ENCODE assay signal across 9 mouse cellular contexts in genomic region chr11:50161578-50162304, GRCm38 (mm10). TPM values are rescaled to one million over a fixed set of nuclear protein-coding genes. Genes with fewer than 3 reads are reported as not detected.
DNase-seq lines count a peak whose midpoint lies in the region; ATAC-seq and TF ChIP-seq lines count a peak whose summit lies in the region.
"Had no signal": no experiment of that assay in that cellular context is flagged by ENCODE, and none has a peak within 500 bp of the region (broad histone marks: within the 10 kb centered on the region; RNA-seq: fewer than 3 reads in every experiment).

No protein-coding gene starts in this region.

- intact Hi-C loops in left cerebral cortex, adult 2 months (cut with DNase I), result loop anchor here (5.0 kb wide), 1 partner anchor 201 kb away; no protein-coding TSS in a partner anchor

- H3K4me1 ChIP-seq in bone marrow, adult 2 months (ENCODE audit: control insufficient read depth, insufficient read depth, low read length), result peaks cover 8% of the 10 kb centered on the region
- H3K4me1 ChIP-seq in embryonic fibroblast, embryonic 13.5 days (ENCODE audit: control insufficient read depth, insufficient read depth, low read length), result no peaks in the 10 kb centered on the region
- no peaks in the 10 kb centered on the region for H3K4me1 ChIP-seq in hindbrain, embryonic 11.5 days (replicated peaks; ENCODE audit: control insufficient read depth, insufficient read depth, low read length)
- H3K4me1 ChIP-seq in limb, embryonic 11.5 days (ENCODE audit: control insufficient read depth, insufficient read depth, low read length), result no peaks in the 10 kb centered on the region
- H3K4me1 ChIP-seq in midbrain, embryonic 13.5 days (replicated peaks), result no peaks in the 10 kb centered on the region
- H3K4me1 ChIP-seq: embryonic facial prominence, embryonic 12.5 days had no signal

- H3K4me3 ChIP-seq in left cerebral cortex, adult 2 months, result no peak overlapping the region
- H3K4me3 ChIP-seq in bone marrow, adult 2 months (replicated peaks; ENCODE audit: control insufficient read depth, low read depth, low read length), result no peak overlapping the region
- H3K4me3 ChIP-seq in embryonic fibroblast, embryonic 13.5 days (ENCODE audit: insufficient read depth, low read length), result no peak overlapping the region
- no peak overlapping the region for H3K4me3 ChIP-seq in hindbrain, embryonic 11.5 days (ENCODE audit: low read depth, low read length)
- no peak overlapping the region for H3K4me3 ChIP-seq in limb, embryonic 11.5 days (ENCODE audit: low read depth, low read length)
- H3K4me3 ChIP-seq in midbrain, embryonic 13.5 days (replicated peaks), result no peak overlapping the region
- H3K4me3 ChIP-seq: embryonic facial prominence, embryonic 12.5 days had no signal

- TF ChIP-seq CTCF in left cerebral cortex, adult 2 months (IDR thresholded peaks at IDR 0.05), result peak; percentile 80
- TF ChIP-seq CTCF in bone marrow, adult 2 months (IDR thresholded peaks at IDR 0.05; ENCODE audit: control insufficient read depth, insufficient read depth, low read length), result peak; percentile 98
- peak; percentile 90; the same call in 1 of the 2 replicates for TF ChIP-seq CTCF in embryonic fibroblast, embryonic 13.5 days (IDR thresholded peaks at IDR 0.05; ENCODE audit: borderline replicate concordance, insufficient read depth, low read length)

- H3K9me3 ChIP-seq in hindbrain, embryonic 11.5 days (ENCODE audit: control insufficient read depth, low read length), result no peaks in the 10 kb centered on the region
- H3K9me3 ChIP-seq in limb, embryonic 11.5 days (ENCODE audit: control insufficient read depth, low read length), result no peaks in the 10 kb centered on the region
- no peaks in the 10 kb centered on the region for H3K9me3 ChIP-seq in midbrain, embryonic 13.5 days
- H3K9me3 ChIP-seq: embryonic facial prominence, embryonic 12.5 days had no signal

- 62% methylated on average over 10 of the region's 10 CpGs for WGBS in bone marrow, adult 2 months
- WGBS in hindbrain, embryonic 11.5 days, result 60% methylated on average over 10 of the region's 10 CpGs
- 70% methylated on average over 10 of the region's 10 CpGs for WGBS in limb, embryonic 11.5 days
- 68% methylated on average over 10 of the region's 10 CpGs for WGBS in midbrain, embryonic 13.5 days

- ATAC-seq in hindbrain, embryonic 11.5 days (ENCODE audit: low FRiP score), result no peak
- no peak for ATAC-seq in limb, embryonic 11.5 days (ENCODE audit: insufficient number of reproducible peaks, low FRiP score, low TSS enrichment, low read depth)
- ATAC-seq in midbrain, embryonic 13.5 days, result peak; percentile 44

- H3K36me3 ChIP-seq in hindbrain, embryonic 11.5 days (ENCODE audit: control insufficient read depth, insufficient read depth, low read length), result peaks cover 7% of the 10 kb centered on the region; the same call in 1 of the 2 replicates
- H3K36me3 ChIP-seq in limb, embryonic 11.5 days (ENCODE audit: control insufficient read depth, insufficient read depth, low read length), result peaks cover 8% of the 10 kb centered on the region
- H3K36me3 ChIP-seq in midbrain, embryonic 13.5 days, result peaks cover 91% of the 10 kb centered on the region

- DNase-seq in left cerebral cortex, adult 2 months (ENCODE audit: extremely low spot score in 1 of 2, low spot score in 2 of 2), result peak in 1 of 2 experiments; percentile 42
- no peak for DNase-seq in left cerebral cortex, adult 11 months (ENCODE audit: low spot score)
- peak; percentile 81 for DNase-seq in hindbrain, embryonic 11.5 days (ENCODE audit: low spot score)
- DNase-seq in limb, embryonic 11.5 days (ENCODE audit: low spot score), result peak; percentile 74
- DNase-seq in spleen, postnatal 10 days (ENCODE audit: low spot score in 2 of 2), result peak; percentile 64 to 84

- no peak overlapping the region for H3K4me2 ChIP-seq in hindbrain, embryonic 11.5 days (replicated peaks; ENCODE audit: low read depth, low read length)
- no peak overlapping the region for H3K4me2 ChIP-seq in limb, embryonic 11.5 days (ENCODE audit: low read depth, severe bottlenecking)
- H3K4me2 ChIP-seq in midbrain, embryonic 13.5 days (replicated peaks), result no peak overlapping the region
- H3K4me2 ChIP-seq: embryonic facial prominence, embryonic 12.5 days had no signal

- H3K27me3 ChIP-seq in hindbrain, embryonic 11.5 days (ENCODE audit: control insufficient read depth, insufficient read depth, low read length), result no peaks in the 10 kb centered on the region
- H3K27me3 ChIP-seq in limb, embryonic 11.5 days (ENCODE audit: control insufficient read depth, insufficient read depth, low read length), result no peaks in the 10 kb centered on the region
- H3K27me3 ChIP-seq in midbrain, embryonic 13.5 days, result no peaks in the 10 kb centered on the region
- H3K27me3 ChIP-seq: embryonic facial prominence, embryonic 12.5 days had no signal

- no peak overlapping the region for H3K27ac ChIP-seq in left cerebral cortex, adult 2 months
- peak overlapping the region; percentile 7 for H3K27ac ChIP-seq in bone marrow, adult 2 months (ENCODE audit: control insufficient read depth, insufficient read depth, low read depth, low read length, poor library complexity)
- H3K27ac ChIP-seq in embryonic fibroblast, embryonic 13.5 days (ENCODE audit: insufficient read depth, low read length), result no peak overlapping the region
- H3K27ac ChIP-seq in hindbrain, embryonic 11.5 days (ENCODE audit: low read depth, low read length), result no peak overlapping the region
- no peak overlapping the region for H3K27ac ChIP-seq in limb, embryonic 11.5 days (replicated peaks; ENCODE audit: low read depth, low read length)
- H3K27ac ChIP-seq in midbrain, embryonic 13.5 days, result no peak overlapping the region
- H3K27ac ChIP-seq: embryonic facial prominence, embryonic 12.5 days had no signal

- no peak overlapping the region for H3K9ac ChIP-seq in hindbrain, embryonic 11.5 days (ENCODE audit: low read depth, low read length)
- no peak overlapping the region for H3K9ac ChIP-seq in limb, embryonic 11.5 days (ENCODE audit: low read length)
- H3K9ac ChIP-seq in midbrain, embryonic 13.5 days (replicated peaks), result no peak overlapping the region
- H3K9ac ChIP-seq: embryonic facial prominence, embryonic 12.5 days had no signal

- TF ChIP-seq POLR2A in bone marrow, adult 2 months (IDR thresholded peaks at IDR 0.05; ENCODE audit: borderline replicate concordance, control insufficient read depth, low read depth, low read length), result peak; percentile 33; the same call in 1 of the 2 replicates
- no peak for TF ChIP-seq POLR2A in embryonic fibroblast, embryonic 13.5 days (IDR thresholded peaks at IDR 0.05; ENCODE audit: low read depth, low read length)

RNA-seq across cellular contexts. Expression of gene Mrnip, which starts 12.5 kb away (rescaled TPM):
- 10 to 100 TPM; 13.3 to 14.2 TPM for total RNA-seq in left cerebral cortex, adult 2 months (2021)
- polyA plus RNA-seq in bone marrow, adult 2 months (2011; ENCODE audit: insufficient read depth, insufficient read length, low replicate concordance, missing spikeins), result 5.2 and 6.2 TPM in 2 replicates
- polyA plus RNA-seq in embryonic fibroblast, embryonic 13.5 days (2011; ENCODE audit: insufficient read length, low read depth, missing spikeins), result 2.9 and 3.7 TPM in 2 replicates
- 21.9 and 22.4 TPM in 2 replicates for polyA plus RNA-seq in hindbrain, embryonic 11.5 days (2014; fragmentation: Nextera tagmentation; extraction: Ambion mirVana)
- 29.8 and 30.9 TPM in 2 replicates for polyA plus RNA-seq in limb, embryonic 11.5 days (2014; fragmentation: Nextera tagmentation; extraction: Ambion mirVana)
- polyA plus RNA-seq in midbrain, embryonic 13.5 days (2015; fragmentation: Nextera tagmentation; extraction: Ambion mirVana), result 34.1 and 35.1 TPM in 2 replicates

RNA-seq across cellular contexts. Expression of gene Tbc1d9b, which starts 30.5 kb away (rescaled TPM):
- total RNA-seq in left cerebral cortex, adult 2 months (2021), result 100 to 1,000 TPM; 118 to 124 TPM
- 10.5 and 31.4 TPM in 2 replicates for polyA plus RNA-seq in bone marrow, adult 2 months (2011; ENCODE audit: insufficient read depth, insufficient read length, low replicate concordance, missing spikeins)
- polyA plus RNA-seq in embryonic fibroblast, embryonic 13.5 days (2011; ENCODE audit: insufficient read length, low read depth, missing spikeins), result 72.3 and 76.8 TPM in 2 replicates
- polyA plus RNA-seq in hindbrain, embryonic 11.5 days (2014; fragmentation: Nextera tagmentation; extraction: Ambion mirVana), result 22.0 and 29.3 TPM in 2 replicates
- 29.4 and 34.8 TPM in 2 replicates for polyA plus RNA-seq in limb, embryonic 11.5 days (2014; fragmentation: Nextera tagmentation; extraction: Ambion mirVana)
- 36.8 and 39.9 TPM in 2 replicates for polyA plus RNA-seq in midbrain, embryonic 13.5 days (2015; fragmentation: Nextera tagmentation; extraction: Ambion mirVana)

RNA-seq across cellular contexts. Expression of gene Sqstm1, which starts 48.9 kb away (rescaled TPM):
- 100 to 1,000 TPM; 474 to 490 TPM for total RNA-seq in left cerebral cortex, adult 2 months (2021)
- 172 TPM in 2 replicates for polyA plus RNA-seq in bone marrow, adult 2 months (2011; ENCODE audit: insufficient read depth, insufficient read length, low replicate concordance, missing spikeins)
- 332 and 376 TPM in 2 replicates for polyA plus RNA-seq in embryonic fibroblast, embryonic 13.5 days (2011; ENCODE audit: insufficient read length, low read depth, missing spikeins)
- polyA plus RNA-seq in hindbrain, embryonic 11.5 days (2014; fragmentation: Nextera tagmentation; extraction: Ambion mirVana), result 165 and 188 TPM in 2 replicates
- 133 and 136 TPM in 2 replicates for polyA plus RNA-seq in limb, embryonic 11.5 days (2014; fragmentation: Nextera tagmentation; extraction: Ambion mirVana)
- polyA plus RNA-seq in midbrain, embryonic 13.5 days (2015; fragmentation: Nextera tagmentation; extraction: Ambion mirVana), result 271 and 280 TPM in 2 replicates

RNA-seq across cellular contexts. Expression of gene Mgat4b, which starts 48.9 kb away (rescaled TPM):
- 10 to 100 TPM; 63.1 to 67.0 TPM for total RNA-seq in left cerebral cortex, adult 2 months (2021)
- polyA plus RNA-seq in bone marrow, adult 2 months (2011; ENCODE audit: insufficient read depth, insufficient read length, low replicate concordance, missing spikeins), result 15.7 and 20.7 TPM in 2 replicates
- polyA plus RNA-seq in embryonic fibroblast, embryonic 13.5 days (2011; ENCODE audit: insufficient read length, low read depth, missing spikeins), result 35.1 and 41.8 TPM in 2 replicates
- polyA plus RNA-seq in hindbrain, embryonic 11.5 days (2014; fragmentation: Nextera tagmentation; extraction: Ambion mirVana), result 17.9 and 19.6 TPM in 2 replicates
- polyA plus RNA-seq in limb, embryonic 11.5 days (2014; fragmentation: Nextera tagmentation; extraction: Ambion mirVana), result 18.4 and 22.1 TPM in 2 replicates
- 18.0 and 30.1 TPM in 2 replicates for polyA plus RNA-seq in midbrain, embryonic 13.5 days (2015; fragmentation: Nextera tagmentation; extraction: Ambion mirVana)
